Mouse (Mus musculus) testis, postnatal 10 days (tissue): Measurements from ENCODE around the gene Rhbg.
"Not testable (repeated sequence)": the region's sequence is repeated elsewhere in the genome, so short reads cannot be mapped to it uniquely, and the experiment has no call there.

Source experiments
- DNase-seq: peaks from one replicate; pipeline ENCODE4 v3.0.0; 2021; ENCODE audit warnings: low spot score

Rhbg gene

GRCm38 (mm10) chr3:88254268-88254926 is at the start of gene Rhbg:
TSS of gene Rhbg (minus strand) at chr3:88254709.
- peak; percentile 67 for DNase-seq

DNA sequence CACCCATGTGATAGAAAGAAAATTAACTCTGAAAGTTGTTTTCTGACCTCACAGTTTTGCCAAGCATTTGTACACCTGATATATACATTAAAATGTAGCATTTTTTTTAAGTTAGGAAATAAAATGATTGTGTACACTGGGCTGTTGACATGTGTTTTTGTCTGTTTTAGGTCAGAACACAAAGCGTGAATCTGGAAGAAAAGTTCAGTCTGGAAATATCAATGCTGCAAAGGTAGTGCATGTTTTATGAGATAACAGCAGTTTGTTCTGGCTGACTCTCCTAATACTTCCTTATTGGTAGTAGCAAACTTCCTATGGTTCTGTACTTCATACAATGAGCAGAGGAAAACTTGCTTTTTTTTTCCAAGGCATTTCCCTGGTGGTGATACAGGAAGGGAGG is 44.7 kb upstream of the Rhbg start:
- no peak for DNase-seq

DNA sequence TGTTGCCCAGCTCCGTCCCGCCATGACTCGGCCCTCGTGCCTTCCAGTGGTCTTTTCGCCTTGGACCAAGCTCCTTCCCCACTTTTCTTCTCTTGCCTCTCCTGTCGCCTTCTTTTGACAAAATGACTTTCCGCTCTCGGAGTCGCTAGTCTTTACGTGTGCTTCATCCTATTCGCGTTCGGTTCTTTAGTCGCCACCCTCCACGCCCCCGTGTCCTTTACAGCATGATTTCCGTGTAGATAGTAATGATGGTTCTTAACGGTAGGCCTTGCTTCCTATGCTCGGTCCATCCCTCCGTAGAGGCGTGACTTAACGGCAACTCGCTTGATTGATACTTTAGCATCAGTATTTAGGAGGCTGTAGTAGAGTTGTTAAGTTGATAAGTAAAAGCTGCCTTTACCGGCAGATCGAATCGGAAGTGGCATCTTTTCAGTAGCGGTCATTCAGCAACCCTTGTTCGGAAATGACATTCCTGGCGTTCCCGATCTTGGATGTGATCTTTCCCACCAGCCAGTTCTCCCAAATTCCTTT is 42.9 kb upstream of the Rhbg start:
- no peak for DNase-seq

- peak; percentile 94 for DNase-seq
Observed at GRCm38 (mm10) chr3:88296561-88297318, 42.2 kb upstream of the Rhbg start, which contains the start of the genes Tsacc and Cct3. TSS of gene Tsacc (minus strand) at chr3:88296999. TSS of gene Cct3 (plus strand) at chr3:88297116.

DNA sequence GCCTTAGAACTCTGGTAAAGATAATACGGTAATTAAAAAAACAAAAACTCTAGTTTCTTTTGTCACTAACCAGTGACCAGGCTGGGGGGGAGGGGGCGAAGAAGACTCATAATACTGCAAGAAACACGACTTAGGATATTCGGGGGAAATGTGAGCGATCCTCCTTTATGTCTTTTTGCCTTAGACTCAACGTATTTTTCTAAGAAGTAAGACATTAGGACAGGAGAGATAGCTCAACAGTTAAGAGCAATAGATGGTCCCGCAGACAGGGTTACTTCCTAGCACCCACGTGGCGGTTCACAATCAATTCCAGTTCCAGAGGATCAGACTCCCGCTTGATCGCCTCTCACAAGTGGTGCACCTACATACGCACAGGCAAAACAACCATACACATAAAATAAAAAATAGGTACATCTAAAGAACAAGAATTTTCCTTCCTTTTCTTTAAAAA is 41.6 kb upstream of the Rhbg start:
- peak; percentile 56 for DNase-seq

DNA sequence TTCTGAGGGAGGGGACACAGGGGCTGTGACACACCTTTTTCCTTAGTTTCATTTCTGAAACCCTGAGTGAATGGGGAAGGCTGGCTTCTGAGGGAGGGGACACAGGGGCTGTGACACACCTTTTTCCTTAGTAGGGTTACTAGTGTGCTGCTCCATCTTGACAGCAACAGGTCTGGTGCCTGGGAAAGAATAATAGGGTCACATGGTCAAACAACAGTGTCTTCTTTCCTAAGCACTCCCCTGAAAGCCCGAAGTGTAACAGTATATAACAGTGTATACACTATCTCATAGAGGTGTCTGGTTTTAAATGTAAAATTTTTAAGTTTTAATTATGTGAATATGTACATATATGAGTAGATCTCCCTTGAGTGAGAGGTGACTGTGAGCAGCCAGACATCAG is 40.8 kb upstream of the Rhbg start:
- DNase-seq: not testable (repeated sequence)

- DNase-seq: no peak
Observed at GRCm38 (mm10) chr3:88291970-88292369, 37.5 kb upstream of the Rhbg start.

GRCm38 (mm10) chr3:88288133-88288713 is 33.7 kb upstream of the Rhbg start:
- not testable (repeated sequence) for DNase-seq

- no peak for DNase-seq
Observed at GRCm38 (mm10) chr3:88287110-88287509, 32.6 kb upstream of the Rhbg start, which contains the start of gene Gm38392. TSS of gene Gm38392 (minus strand) at chr3:88287210.

- not testable (repeated sequence) for DNase-seq
Observed at GRCm38 (mm10) chr3:88285565-88285895, 31.0 kb upstream of the Rhbg start.

GRCm38 (mm10) chr3:88284815-88285564 is 30.5 kb upstream of the Rhbg start:
- not testable (repeated sequence) for DNase-seq

GRCm38 (mm10) chr3:88281141-88281916 is 26.8 kb upstream of the Rhbg start:
- DNase-seq: not testable (repeated sequence)

- DNase-seq: no peak
Observed at GRCm38 (mm10) chr3:88280035-88280434, 25.5 kb upstream of the Rhbg start.

- no peak for DNase-seq
Observed at GRCm38 (mm10) chr3:88276529-88277143, 22.1 kb upstream of the Rhbg start.

GRCm38 (mm10) chr3:88276121-88276520 is 21.6 kb upstream of the Rhbg start:
- DNase-seq: no peak

DNA sequence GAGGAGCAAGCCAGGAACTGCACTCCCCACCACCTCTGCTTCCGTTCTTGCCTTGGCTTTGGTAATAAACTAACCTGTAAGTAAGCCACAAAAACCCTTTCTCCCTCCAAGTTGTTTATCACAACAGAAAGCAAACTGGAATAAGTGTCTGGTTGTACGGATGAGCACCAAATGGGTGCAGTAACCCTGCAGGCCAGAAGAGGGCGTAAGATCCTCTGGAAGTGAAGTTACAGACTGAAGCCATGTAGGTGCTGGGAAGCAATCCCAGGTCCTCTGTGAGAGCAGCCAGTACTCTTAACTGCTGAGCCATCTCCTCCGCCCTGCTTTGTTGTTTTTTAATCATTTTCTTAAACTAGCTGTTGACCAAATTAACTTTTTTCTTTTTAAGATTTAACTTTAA is 19.5 kb upstream of the Rhbg start:
- no peak for DNase-seq

GRCm38 (mm10) chr3:88271859-88272258 is 17.4 kb upstream of the Rhbg start:
- DNase-seq: no peak

- DNase-seq: not testable (repeated sequence)
Observed at GRCm38 (mm10) chr3:88271298-88271697, 16.8 kb upstream of the Rhbg start.

DNA sequence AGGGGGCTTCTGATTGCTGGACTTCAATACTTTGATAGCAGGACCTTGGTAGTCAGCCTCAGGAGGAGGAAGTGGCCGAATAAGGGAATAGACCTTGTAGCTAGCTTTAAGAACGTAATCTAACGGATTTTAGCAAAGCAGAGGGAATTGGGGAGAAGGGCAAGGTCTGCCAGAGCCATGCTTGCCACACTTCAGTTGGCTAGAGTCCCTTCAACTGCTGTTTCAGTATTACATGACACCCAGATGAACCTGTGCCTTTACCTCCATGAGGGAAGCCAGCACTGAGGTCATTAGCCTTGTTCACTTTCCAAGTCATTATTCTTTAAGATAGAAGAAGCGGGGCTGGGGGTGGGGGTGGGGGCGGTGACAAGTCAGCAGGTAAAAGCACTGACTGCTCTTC is 14.5 kb upstream of the Rhbg start:
- no peak for DNase-seq

DNA sequence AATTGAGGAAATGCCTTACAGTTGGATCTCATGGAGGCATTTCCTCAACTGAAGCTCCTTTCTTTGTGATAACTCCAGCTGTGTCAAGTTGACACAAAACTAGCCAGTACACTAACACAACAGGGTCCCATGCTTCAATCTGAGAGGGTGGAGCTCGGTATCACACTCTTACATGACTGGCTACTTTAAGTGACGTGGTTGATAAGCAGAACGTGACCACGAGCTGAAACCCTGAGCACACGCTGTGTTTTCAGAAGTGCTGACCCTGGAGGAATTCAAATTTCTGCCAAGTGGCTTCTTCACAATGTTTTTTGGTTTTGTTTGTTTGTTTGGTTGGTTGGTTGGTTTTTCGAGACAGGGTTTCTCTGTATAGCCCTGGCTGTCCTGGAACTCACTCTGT is 13.5 kb upstream of the Rhbg start:
- DNase-seq: not testable (repeated sequence)

GRCm38 (mm10) chr3:88262346-88262745 is 7.8 kb upstream of the Rhbg start:
- DNase-seq: no peak
